Mouse (Mus musculus) stomach, embryonic 14.5 days (tissue): Measurements from ENCODE around the gene Larp6. TPM values are rescaled to one million over a fixed set of nuclear protein-coding genes. Genes with fewer than 3 reads are reported as not detected.

Experiments used
- ATAC-seq: fragments of 200-750 bp; cut with Nextera tagmentation; 2 replicates; pipeline ENCODE4 v1.8.0; 2017; ENCODE audit warnings: low read depth, moderate TSS enrichment; ENCODE audit not compliant: insufficient number of reproducible peaks, insufficient read depth, low FRiP score
- H3K27ac ChIP-seq: fragments of 300-500 bp; sonication (generic); 2 replicates; pipeline ENCODE4 v1.5.1; 2014; ENCODE audit warnings: mild to moderate bottlenecking, low read length, moderate library complexity, mixed read lengths
- H3K27me3 ChIP-seq: fragments of 300-500 bp; sonication (generic); 2 replicates; pipeline ENCODE4 v1.6.1; 2014; ENCODE audit warnings: low read length, control low read depth, mixed read lengths; ENCODE audit not compliant: control insufficient read depth, insufficient read depth
- H3K36me3 ChIP-seq: fragments of 300-500 bp; sonication (generic); 2 replicates; pipeline ENCODE4 v1.6.1; 2014; ENCODE audit warnings: mild to moderate bottlenecking, control low read depth, low read length, moderate library complexity, mixed read lengths; ENCODE audit not compliant: control insufficient read depth, insufficient read depth
- H3K4me1 ChIP-seq: fragments of 300-500 bp; sonication (generic); 2 replicates; pipeline ENCODE4 v1.6.1; 2014; ENCODE audit warnings: low read length, control low read depth, mixed read lengths; ENCODE audit not compliant: control insufficient read depth, insufficient read depth
- H3K4me2 ChIP-seq: fragments of 300-500 bp; sonication (generic); replicated peaks from 2 replicates; pipeline ENCODE4 v1.6.1; 2014; ENCODE audit warnings: low read depth, low read length, control low read depth
- H3K4me3 ChIP-seq: fragments of 300-500 bp; sonication (generic); 2 replicates; pipeline ENCODE4 v1.5.1; 2014; ENCODE audit warnings: low read depth, low read length, control low read depth
- H3K9ac ChIP-seq: fragments of 300-500 bp; sonication (generic); replicated peaks from 2 replicates; pipeline ENCODE4 v1.6.1; 2014; ENCODE audit warnings: low read depth, mild to moderate bottlenecking, control low read depth, low read length, moderate library complexity, mixed read lengths
- H3K9me3 ChIP-seq: fragments of 300-500 bp; sonication (generic); 2 replicates; pipeline ENCODE4 v1.6.1; 2016; ENCODE audit warnings: low read depth, low read length, control low read depth; ENCODE audit not compliant: control insufficient read depth
- WGBS: fragments of 180-500 bp; shearing (Covaris S2); extraction: QIAGEN DNeasy Blood & Tissue Kit; methylation state at CpG from one replicate; pipeline ENCODE4 v1.1.7; 2014; 5-methylcytosine and 5-hydroxymethylcytosine counted together
- polyA plus RNA-seq: library from polyadenylated mRNA; unstranded; fragments of >200 nt; fragmentation: Nextera tagmentation; extraction: Ambion mirVana; gene quantifications from 2 replicates; pipeline ENCODE4 v1.2.1, GENCODE M21; 2014

The Larp6 gene
- polyA plus RNA-seq, 1 experiment from 2014 or later: 2.2 TPM

DNA sequence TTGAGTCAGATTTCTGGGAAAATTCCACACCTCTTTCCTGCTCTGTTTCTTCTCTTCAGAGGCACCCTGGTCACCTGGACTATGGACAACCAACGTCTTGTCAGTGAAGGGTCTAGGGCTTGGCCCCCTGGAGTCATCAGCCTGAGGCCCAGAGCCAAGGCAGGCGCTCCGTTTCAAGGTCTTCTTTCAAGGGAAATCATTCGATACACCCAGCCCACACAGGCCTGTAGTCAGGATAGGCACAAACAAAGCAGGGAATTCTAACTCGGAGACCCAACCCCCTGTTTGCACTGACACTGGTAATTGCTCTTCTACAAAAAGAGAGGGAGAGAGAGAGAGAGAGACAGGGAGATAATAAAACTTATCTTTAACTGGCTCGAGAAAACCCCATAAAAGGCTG, 39.2 kb downstream of the Larp6 start:
- H3K4me1 ChIP-seq: no peaks in the 10 kb centered on the region
- no peaks in the 10 kb centered on the region for H3K9me3 ChIP-seq
- no peak overlapping the region for H3K4me3 ChIP-seq
- ATAC-seq: no peak
- H3K9ac ChIP-seq: no peak overlapping the region
- no peaks in the 10 kb centered on the region for H3K36me3 ChIP-seq
- H3K4me2 ChIP-seq: no peak overlapping the region
- 58% methylated on average over 6 of the region's 6 CpGs for WGBS
- H3K27ac ChIP-seq: no peak overlapping the region
- no peaks in the 10 kb centered on the region for H3K27me3 ChIP-seq

DNA sequence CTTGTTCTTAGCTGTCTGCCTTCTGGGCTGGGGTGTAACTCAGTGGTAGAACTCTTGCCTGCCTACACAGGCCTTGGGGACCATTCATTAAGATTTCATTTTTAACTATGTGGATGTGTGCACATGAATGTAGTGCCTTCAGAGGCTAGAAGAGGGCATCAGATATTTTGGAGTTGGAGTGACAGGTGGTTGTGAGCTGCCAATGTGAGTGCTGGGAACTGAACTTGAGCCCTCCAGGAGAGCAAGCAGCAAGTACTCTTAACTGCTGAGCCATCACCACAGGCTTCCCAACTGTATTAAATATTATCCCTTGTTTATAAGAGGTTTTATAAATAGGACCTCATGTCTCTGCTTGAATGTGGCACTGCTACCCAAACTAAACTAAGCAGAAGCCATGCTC, 39.8 kb downstream of the Larp6 start:
- H3K4me2 ChIP-seq: no peak overlapping the region
- ATAC-seq: no peak

DNA sequence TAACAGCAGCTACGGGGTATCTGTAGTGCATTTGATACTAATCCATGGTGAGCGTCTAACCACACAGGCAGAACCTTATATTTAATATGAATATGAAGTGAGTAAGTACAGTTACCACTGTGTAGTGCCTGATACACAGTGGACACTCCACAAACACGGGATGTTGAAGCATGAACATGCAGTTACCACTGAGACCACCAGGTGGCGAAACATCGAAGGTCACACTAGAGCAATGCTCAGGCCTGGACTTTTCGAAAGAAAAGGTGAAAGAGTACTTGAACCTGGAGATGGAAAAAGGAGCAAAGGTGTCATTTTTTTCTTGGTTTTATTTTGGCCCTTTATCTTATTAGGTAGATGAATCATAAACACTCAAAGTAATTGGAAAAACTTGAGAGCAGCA, 43.5 kb downstream of the Larp6 start:
- Histone ChIP-seq H3K36me3 (no peaks in the 10 kb centered on the region), H3K4me1 (peaks cover 10% of the 10 kb centered on the region), H3K9me3 (no peaks in the 10 kb centered on the region), H3K4me3 (no peak overlapping the region), H3K9ac (no peak overlapping the region), H3K4me2 (no peak overlapping the region), H3K27me3 (no peaks in the 10 kb centered on the region), H3K27ac (no peak overlapping the region)
- ATAC-seq: no peak
- 39% methylated on average over 6 of the region's 6 CpGs for WGBS

More for the DNA sequence above, 39.8 kb downstream of the Larp6 start:
- H3K4me1 ChIP-seq: peaks cover 3% of the 10 kb centered on the region
- H3K36me3 ChIP-seq: no peaks in the 10 kb centered on the region
- no peaks in the 10 kb centered on the region for H3K9me3 ChIP-seq
- H3K27me3 ChIP-seq: no peaks in the 10 kb centered on the region
- no peak overlapping the region for H3K27ac ChIP-seq
- H3K4me3 ChIP-seq: no peak overlapping the region
- no peak overlapping the region for H3K9ac ChIP-seq

DNA sequence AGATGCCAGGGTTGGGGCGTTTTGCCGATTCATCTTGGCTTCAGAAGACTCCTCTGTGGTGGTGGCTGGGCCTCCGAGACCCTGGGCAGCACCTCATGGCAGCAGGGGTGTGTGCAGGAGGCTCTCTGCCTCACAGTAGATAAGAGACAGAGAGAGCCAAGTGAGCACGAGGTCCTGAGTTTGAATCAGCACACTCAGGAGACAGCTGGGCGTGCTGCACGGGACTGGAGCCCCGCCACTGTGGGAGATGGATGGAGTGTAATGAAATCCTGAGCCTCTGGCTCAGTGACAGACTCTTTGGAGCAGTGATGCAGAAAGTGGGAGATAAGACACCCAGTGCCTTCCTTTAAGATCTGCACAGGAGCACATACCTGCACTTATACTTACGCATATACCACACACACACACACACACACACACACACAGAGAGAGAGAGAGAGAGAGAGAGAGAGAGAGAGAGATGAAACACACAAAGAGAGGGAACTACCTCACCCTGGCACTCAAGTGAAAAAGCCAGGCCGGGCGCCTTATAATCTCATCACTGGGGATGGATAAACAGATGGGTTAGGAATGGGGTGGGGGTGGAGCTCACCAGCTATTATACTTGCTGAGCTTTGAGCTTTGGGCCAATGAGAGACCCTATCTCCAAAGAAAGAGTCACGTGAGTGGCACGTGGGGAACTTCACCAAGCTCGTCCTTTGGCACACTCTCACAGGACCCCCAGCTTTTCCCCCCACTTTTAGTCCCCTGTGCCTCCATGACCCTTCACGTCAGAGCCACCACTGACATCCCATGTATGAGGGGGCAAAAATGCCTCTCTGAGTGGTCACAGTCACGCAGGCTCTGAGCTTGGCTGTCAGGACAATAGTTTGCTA, 44.3 kb downstream of the Larp6 start:
- Histone ChIP-seq H3K27ac (no peak overlapping the region), H3K9ac (no peak overlapping the region), H3K4me3 (no peak overlapping the region), H3K27me3 (no peaks in the 10 kb centered on the region), H3K36me3 (no peaks in the 10 kb centered on the region), H3K9me3 (no peaks in the 10 kb centered on the region), H3K4me1 (peaks cover 10% of the 10 kb centered on the region), H3K4me2 (no peak overlapping the region)
- WGBS: 69% methylated on average over 15 of the region's 15 CpGs
- ATAC-seq: no peak

DNA sequence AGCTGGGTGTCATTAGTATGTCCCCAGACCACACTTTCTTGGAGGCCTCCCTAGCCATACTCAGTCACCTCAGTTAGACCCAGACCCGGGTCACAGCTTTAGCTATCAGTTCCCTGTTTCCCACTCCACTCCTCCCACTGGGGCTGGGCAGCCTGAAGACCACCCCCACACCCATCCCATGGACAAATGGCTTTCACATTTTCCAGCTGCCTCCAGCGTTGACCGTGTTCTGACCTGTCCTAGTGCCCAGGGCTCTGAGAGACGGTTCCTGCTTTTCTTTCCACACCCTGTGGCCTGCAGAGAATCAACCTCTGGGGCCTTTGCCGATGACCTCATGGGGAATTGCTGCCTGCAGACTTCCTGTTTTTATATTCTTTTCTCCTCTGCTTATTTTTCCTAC, 45.0 kb downstream of the Larp6 start:
- Histone ChIP-seq H3K27ac (no peak overlapping the region), H3K27me3 (no peaks in the 10 kb centered on the region), H3K9ac (no peak overlapping the region), H3K9me3 (no peaks in the 10 kb centered on the region), H3K4me1 (peaks cover 10% of the 10 kb centered on the region), H3K36me3 (no peaks in the 10 kb centered on the region), H3K4me3 (no peak overlapping the region), H3K4me2 (no peak overlapping the region)
- peak; percentile 37; the same call in 1 of the 2 replicates for ATAC-seq
- WGBS: 12% methylated on average over 5 of the region's 5 CpGs

DNA sequence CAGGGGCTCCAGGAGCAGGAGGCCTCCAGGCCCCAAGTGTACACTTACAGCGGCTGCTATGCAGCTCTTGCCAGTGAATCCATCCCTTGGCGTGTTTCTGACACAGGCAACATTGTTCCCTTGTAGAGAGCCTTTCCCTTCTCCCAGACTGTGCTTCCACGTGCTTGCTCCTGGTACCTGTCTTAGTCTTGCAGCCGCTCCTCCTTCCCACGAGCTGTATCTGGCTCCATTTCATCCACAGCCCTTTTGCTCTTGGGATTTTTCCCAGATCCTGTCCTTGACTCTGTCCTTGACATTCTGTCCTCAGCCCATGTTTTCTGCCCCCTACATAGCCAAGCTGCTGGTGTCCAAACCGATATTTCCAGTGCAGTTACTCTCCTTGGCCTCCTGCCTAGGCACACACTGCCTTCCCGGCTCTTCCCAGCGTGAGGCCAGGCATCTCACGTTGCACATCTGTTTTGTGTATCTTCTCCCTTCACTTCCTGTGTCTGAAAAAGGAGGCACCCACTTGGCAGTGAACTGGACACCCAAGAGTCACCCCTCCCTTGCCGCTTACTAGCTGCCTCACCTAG, 46.7 kb downstream of the Larp6 start:
- ATAC-seq: no peak
- Histone ChIP-seq H3K4me3 (no peak overlapping the region), H3K4me1 (peaks cover 10% of the 10 kb centered on the region), H3K9ac (no peak overlapping the region), H3K27ac (no peak overlapping the region), H3K9me3 (no peaks in the 10 kb centered on the region), H3K36me3 (no peaks in the 10 kb centered on the region), H3K27me3 (no peaks in the 10 kb centered on the region), H3K4me2 (no peak overlapping the region)
- WGBS: 63% methylated on average over 10 of the region's 10 CpGs

DNA sequence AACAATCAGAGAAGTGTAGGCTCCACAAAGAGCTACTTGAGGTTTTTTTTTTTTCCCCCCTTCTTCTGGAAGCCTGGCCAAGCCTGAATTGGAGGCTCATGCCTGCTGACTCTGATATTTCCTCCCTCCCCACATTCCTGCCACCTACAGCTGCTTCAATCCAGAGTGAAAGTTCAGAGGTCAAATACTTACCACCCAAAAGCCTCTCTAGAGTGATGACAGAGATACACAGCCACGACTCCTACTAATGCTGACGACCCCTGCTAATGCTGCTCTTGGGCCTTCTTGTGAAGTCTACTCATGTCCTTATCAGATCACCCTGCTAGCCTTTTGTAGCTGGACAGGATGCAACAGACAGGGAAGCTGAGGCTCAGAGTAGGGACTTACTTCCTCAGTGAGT, 52.4 kb downstream of the Larp6 start:
- H3K9ac ChIP-seq: no peak overlapping the region
- H3K9me3 ChIP-seq: no peaks in the 10 kb centered on the region
- H3K36me3 ChIP-seq: no peaks in the 10 kb centered on the region
- no peaks in the 10 kb centered on the region for H3K27me3 ChIP-seq
- ATAC-seq: no peak
- no peaks in the 10 kb centered on the region for H3K4me1 ChIP-seq
- no peak overlapping the region for H3K27ac ChIP-seq
- WGBS: 19% methylated on average over 2 of the region's 2 CpGs
- H3K4me3 ChIP-seq: no peak overlapping the region
- H3K4me2 ChIP-seq: no peak overlapping the region

DNA sequence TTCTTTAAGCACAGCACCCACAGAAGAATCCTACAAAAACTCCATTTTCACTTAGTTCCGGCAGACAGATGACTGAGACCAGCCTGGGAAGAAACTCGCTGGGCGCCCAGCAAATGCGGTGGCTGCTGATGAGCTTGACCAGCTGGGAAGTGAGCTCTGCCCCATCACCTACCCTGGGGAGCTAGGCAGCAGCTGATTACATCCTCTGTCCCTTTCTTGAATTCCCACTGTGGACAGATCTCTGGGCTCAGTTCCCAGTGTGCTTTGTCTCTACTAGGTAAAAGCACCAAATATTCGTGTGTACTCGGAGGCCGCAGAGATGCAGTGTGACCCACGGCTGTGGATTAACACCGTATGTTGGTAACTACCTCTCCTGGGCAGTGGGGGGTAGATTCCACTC, 55.6 kb downstream of the Larp6 start:
- ATAC-seq: no peak
- H3K4me1 ChIP-seq: no peaks in the 10 kb centered on the region
- H3K4me3 ChIP-seq: no peak overlapping the region
- WGBS: 70% methylated on average over 9 of the region's 9 CpGs
- no peaks in the 10 kb centered on the region; the same call in 1 of the 2 replicates for H3K9me3 ChIP-seq
- no peaks in the 10 kb centered on the region for H3K36me3 ChIP-seq
- no peak overlapping the region for H3K4me2 ChIP-seq
- no peaks in the 10 kb centered on the region for H3K27me3 ChIP-seq
- H3K9ac ChIP-seq: no peak overlapping the region
- no peak overlapping the region for H3K27ac ChIP-seq
